Mouse (Mus musculus) embryonic fibroblast, embryonic 13.5 days (primary cell): Measurements from ENCODE around the gene Klhl5.

Source experiments
- CTCF ChIP-seq: IDR thresholded peaks from 2 replicates; pipeline ENCODE4 v1.5.1; 2011; ENCODE audit warnings: mild to moderate bottlenecking, control low read depth, low read length, moderate library complexity, borderline replicate concordance; ENCODE audit not compliant: insufficient read depth
- POLR2A ChIP-seq: IDR thresholded peaks from 2 replicates; pipeline ENCODE4 v1.6.1; 2011; ENCODE audit warnings: low read depth, mild to moderate bottlenecking, control low read depth, low read length, moderate library complexity

DNA sequence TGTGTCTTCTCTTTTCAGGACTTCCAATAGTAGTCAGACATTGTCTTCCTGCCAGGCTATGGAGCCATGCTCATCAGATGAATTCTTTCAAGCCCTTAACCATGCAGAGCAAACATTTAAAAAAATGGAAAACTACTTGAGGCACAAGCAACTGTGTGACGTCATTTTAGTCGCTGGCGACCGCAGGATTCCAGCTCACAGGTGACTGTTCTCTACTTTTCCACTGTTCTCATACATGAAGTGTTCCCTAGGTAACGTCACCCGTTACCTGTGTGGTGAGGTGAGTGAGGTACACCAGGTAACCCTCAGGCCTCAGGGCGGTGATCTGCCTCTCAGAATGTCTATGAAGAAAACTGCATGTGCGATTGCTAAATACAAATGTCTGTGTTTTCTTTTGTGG, 33.9 kb downstream of the Klhl5 start:
- TF ChIP-seq POLR2A (no peak), CTCF (no peak)
